Mouse (Mus musculus) hindbrain, postnatal 0 days (tissue): ENCODE measurements around the gene Ccser2. TPM values are rescaled to one million over a fixed set of nuclear protein-coding genes. Genes with fewer than 3 reads are reported as not detected.

ENCODE experiments used
- ATAC-seq: fragments of 200-750 bp; cut with Nextera tagmentation; 2 replicates; pipeline ENCODE4 v1.8.0; 2017; ENCODE audit warnings: mild to moderate bottlenecking, moderate TSS enrichment, moderate library complexity
- DNase-seq: peaks from one replicate; pipeline ENCODE4 v3.0.0-alpha.2; 2015; ENCODE audit warnings: low spot score
- H3K27ac ChIP-seq: fragments of 300-500 bp; sonication (generic); 2 replicates; pipeline ENCODE4 v1.5.1; 2014; ENCODE audit warnings: mild to moderate bottlenecking
- H3K27me3 ChIP-seq: fragments of 300-500 bp; sonication (generic); 2 replicates; pipeline ENCODE4 v1.6.1; 2014; ENCODE audit warnings: low read length, mixed read lengths; ENCODE audit not compliant: insufficient read depth
- H3K36me3 ChIP-seq: fragments of 300-500 bp; sonication (generic); 2 replicates; pipeline ENCODE4 v1.6.1; 2014; ENCODE audit warnings: low read length, mixed read lengths; ENCODE audit not compliant: insufficient read depth
- H3K4me1 ChIP-seq: fragments of 300-500 bp; sonication (generic); 2 replicates; pipeline ENCODE4 v1.6.1; 2014; ENCODE audit warnings: antibody characterized with exemption, low read length, mixed read lengths; ENCODE audit not compliant: insufficient read depth
- H3K4me2 ChIP-seq: fragments of 300-500 bp; sonication (generic); 2 replicates; pipeline ENCODE4 v1.6.1; 2014; ENCODE audit warnings: low read depth, mild to moderate bottlenecking, low read length, moderate library complexity, mixed read lengths
- H3K4me3 ChIP-seq: fragments of 300-500 bp; sonication (generic); 2 replicates; pipeline ENCODE4 v1.5.1; 2014; ENCODE audit warnings: low read length
- H3K9ac ChIP-seq: fragments of 300-500 bp; sonication (generic); replicated peaks from 2 replicates; pipeline ENCODE4 v1.6.1; 2014; ENCODE audit warnings: mild to moderate bottlenecking, low read length, moderate library complexity, mixed read lengths
- H3K9me3 ChIP-seq: fragments of 300-500 bp; sonication (generic); 2 replicates; pipeline ENCODE4 v1.6.1; 2016; ENCODE audit warnings: low read length, mixed read lengths
- CTCF ChIP-seq: IDR thresholded peaks from 2 replicates; pipeline ENCODE4 v1.5.1; 2016; ENCODE audit warnings: antibody characterized with exemption, control low read depth, low read depth
- WGBS: fragments of 180-500 bp; shearing (Covaris S2); extraction: QIAGEN DNeasy Blood & Tissue Kit; methylation state at CpG from one replicate; pipeline ENCODE4 v1.1.7; 2014; 5-methylcytosine and 5-hydroxymethylcytosine counted together
- polyA plus RNA-seq: library from polyadenylated mRNA; unstranded; fragments of >200 nt; fragmentation: Nextera tagmentation; extraction: Ambion mirVana; gene quantifications from 2 replicates; pipeline ENCODE4 v1.2.1, GENCODE M21; 2015
- total RNA-seq: library from RNA; depleted of rRNA; stranded (reverse); fragments of >200 nt; gene quantifications from 2 replicates; pipeline ENCODE4 v1.2.3, GENCODE M21; 2014

The Ccser2 gene
- total and polyA plus RNA-seq, 2 experiments from 2014 or later: 77.1 to 113 TPM

GRCm38 (mm10) chr14:36952142-36952541 is 16.4 kb downstream of the Ccser2 start:
- DNase-seq: peak; percentile 78

DNA sequence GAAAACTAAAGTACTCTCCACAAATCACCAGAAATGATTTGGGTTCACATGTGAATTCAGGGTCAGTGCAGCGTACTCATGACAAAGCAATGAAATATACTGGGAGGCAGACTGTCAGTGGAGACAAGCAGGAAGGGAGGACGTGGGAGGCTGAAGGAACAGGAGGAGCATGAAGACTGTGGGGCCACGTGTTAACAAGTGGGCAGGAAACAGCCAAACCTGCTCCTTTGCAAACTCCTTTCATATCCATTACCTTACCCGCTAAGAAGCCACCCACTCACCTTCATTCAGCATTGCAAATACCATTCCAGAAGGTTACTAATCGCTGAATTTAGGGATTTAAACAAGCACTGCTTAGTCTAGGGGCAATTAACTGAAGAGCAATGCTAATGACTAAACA is 25.9 kb downstream of the Ccser2 start:
- ATAC-seq (no peak), DNase-seq (no peak)
- peaks cover 20% of the 10 kb centered on the region for H3K36me3 ChIP-seq
- H3K27me3 ChIP-seq: no peaks in the 10 kb centered on the region
- H3K4me1 ChIP-seq: no peaks in the 10 kb centered on the region
- no peaks in the 10 kb centered on the region for H3K9me3 ChIP-seq
- no peak overlapping the region for H3K4me3 ChIP-seq
- no peak overlapping the region for H3K9ac ChIP-seq
- H3K4me2 ChIP-seq: no peak overlapping the region
- H3K27ac ChIP-seq: no peak overlapping the region
- WGBS: 60% methylated on average over 5 of the region's 5 CpGs
- TF ChIP-seq CTCF: no peak

More at GRCm38 (mm10) chr14:36952142-36952541, 16.4 kb downstream of the Ccser2 start:
- Histone ChIP-seq H3K4me3 (no peak overlapping the region), H3K4me1 (0 out of 2 replicates have a peak, but pooled peaks cover under 1% of the 10 kb centered on the region), H3K27me3 (no peaks in the 10 kb centered on the region), H3K36me3 (no peaks in the 10 kb centered on the region), H3K9ac (no peak overlapping the region), H3K27ac (no peak overlapping the region), H3K4me2 (no peak overlapping the region), H3K9me3 (no peaks in the 10 kb centered on the region)
- peak; percentile 85 for TF ChIP-seq CTCF
- WGBS: 19% methylated on average over 2 of the region's 2 CpGs
- ATAC-seq: peak; percentile 61; the same call in 1 of the 2 replicates

GRCm38 (mm10) chr14:36937941-36938340 is 30.6 kb downstream of the Ccser2 start:
- Histone ChIP-seq H3K9me3 (no peaks in the 10 kb centered on the region), H3K4me2 (no peak overlapping the region), H3K4me1 (no peaks in the 10 kb centered on the region), H3K4me3 (no peak overlapping the region), H3K27me3 (no peaks in the 10 kb centered on the region), H3K36me3 (peaks cover 20% of the 10 kb centered on the region), H3K9ac (no peak overlapping the region), H3K27ac (no peak overlapping the region)
- DNase-seq (no peak), ATAC-seq (no peak)
- TF ChIP-seq CTCF: no peak
- 55% methylated on average over 2 of the region's 2 CpGs for WGBS

- H3K9ac ChIP-seq: no peak overlapping the region
- H3K4me2 ChIP-seq: no peak overlapping the region
- TF ChIP-seq CTCF: peak; percentile 82
- no peak overlapping the region for H3K27ac ChIP-seq
- DNase-seq (peak; percentile 85), ATAC-seq (no peak; the same call in 1 of the 2 replicates)
- no peak overlapping the region for H3K4me3 ChIP-seq
- no peaks in the 10 kb centered on the region for H3K9me3 ChIP-seq
- peaks cover 20% of the 10 kb centered on the region for H3K36me3 ChIP-seq
- 65% methylated on average over 7 of the region's 7 CpGs for WGBS
- H3K4me1 ChIP-seq: no peaks in the 10 kb centered on the region
- H3K27me3 ChIP-seq: no peaks in the 10 kb centered on the region
Measured at GRCm38 (mm10) chr14:36937080-36937878, 31.3 kb downstream of the Ccser2 start.

DNA sequence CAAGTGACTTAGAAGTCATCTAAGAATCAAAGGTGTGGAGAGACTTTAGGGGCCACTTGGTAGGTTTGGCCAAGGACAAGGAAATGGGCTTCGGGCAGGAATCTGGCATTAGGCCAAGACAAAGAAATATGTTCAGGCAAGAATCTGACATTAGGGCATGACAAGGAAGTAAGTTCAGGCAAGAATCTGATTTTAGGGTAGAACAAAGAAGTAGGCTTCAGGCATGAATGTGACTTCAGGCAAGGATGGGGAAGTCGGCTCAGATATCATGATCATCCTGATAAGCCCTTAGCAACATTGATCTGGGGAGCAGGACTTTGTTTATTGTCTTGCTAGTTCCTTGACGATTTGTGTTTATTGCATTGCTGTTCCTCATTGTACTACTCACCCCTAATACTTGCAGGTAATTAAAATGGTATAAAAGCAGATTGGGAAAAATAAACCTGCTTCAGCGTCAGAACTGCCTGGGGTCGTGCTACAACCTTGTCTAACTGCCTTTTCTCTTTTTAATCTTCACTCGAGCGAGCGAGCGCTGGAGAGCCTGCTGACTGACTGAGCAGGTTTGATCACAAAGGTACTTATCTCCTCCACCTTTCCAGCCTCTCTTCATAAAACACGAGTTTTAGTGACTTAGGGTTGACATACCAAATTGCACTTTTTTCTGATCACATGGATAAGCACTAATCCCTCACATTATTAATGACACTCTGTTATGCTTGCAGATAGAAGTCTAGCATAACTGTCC is 35.8 kb downstream of the Ccser2 start:
- peaks cover under 1% of the 10 kb centered on the region; the same call in 1 of the 2 replicates for H3K36me3 ChIP-seq
- H3K4me2 ChIP-seq: no peak overlapping the region
- no peak overlapping the region for H3K27ac ChIP-seq
- DNase-seq (no peak), ATAC-seq (no peak)
- no peaks in the 10 kb centered on the region for H3K27me3 ChIP-seq
- 72% methylated on average over 10 of the region's 10 CpGs for WGBS
- no peak overlapping the region for H3K9ac ChIP-seq
- H3K4me1 ChIP-seq: no peaks in the 10 kb centered on the region
- no peak overlapping the region for H3K4me3 ChIP-seq
- TF ChIP-seq CTCF: no peak
- no peaks in the 10 kb centered on the region for H3K9me3 ChIP-seq

DNA sequence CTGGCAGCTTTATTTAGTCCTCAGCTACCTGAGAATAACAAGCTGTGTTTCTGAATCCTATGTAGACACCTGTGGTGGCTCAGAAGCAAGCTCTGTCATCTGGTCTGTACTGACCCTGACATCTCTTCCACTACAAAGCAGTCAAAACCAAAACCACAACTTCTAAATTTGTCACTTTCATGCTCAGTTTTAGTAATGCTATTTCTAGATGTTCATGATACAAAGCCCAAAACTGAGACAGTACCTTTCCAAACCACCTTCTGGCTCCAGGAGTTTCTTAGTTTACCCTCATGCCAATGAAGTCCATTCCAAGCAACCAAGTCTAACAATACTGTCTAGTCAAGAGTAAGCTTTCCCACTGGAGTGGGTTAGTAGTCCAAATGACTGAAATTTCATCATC is 36.5 kb downstream of the Ccser2 start:
- Histone ChIP-seq H3K4me1 (no peaks in the 10 kb centered on the region), H3K27me3 (no peaks in the 10 kb centered on the region), H3K9me3 (no peaks in the 10 kb centered on the region), H3K4me3 (no peak overlapping the region), H3K27ac (no peak overlapping the region), H3K9ac (no peak overlapping the region), H3K4me2 (no peak overlapping the region), H3K36me3 (no peaks in the 10 kb centered on the region; the same call in 1 of the 2 replicates)
- no peak for TF ChIP-seq CTCF
- ATAC-seq (no peak), DNase-seq (no peak)

GRCm38 (mm10) chr14:36923383-36923782 is 45.2 kb downstream of the Ccser2 start:
- Histone ChIP-seq H3K27ac (no peak overlapping the region), H3K4me1 (no peaks in the 10 kb centered on the region), H3K36me3 (peaks cover 16% of the 10 kb centered on the region), H3K9me3 (no peaks in the 10 kb centered on the region), H3K27me3 (no peaks in the 10 kb centered on the region), H3K4me3 (no peak overlapping the region), H3K4me2 (no peak overlapping the region), H3K9ac (no peak overlapping the region)
- ATAC-seq: no peak
- WGBS: 95% methylated on average over 3 of the region's 3 CpGs
- no peak for TF ChIP-seq CTCF
- no peak for DNase-seq
